Mouse (Mus musculus) neural tube, embryonic 13.5 days (tissue): ENCODE measurements around the gene Atm. TPM values are rescaled to one million over a fixed set of nuclear protein-coding genes. Genes with fewer than 3 reads are reported as not detected.

Experiments
- ATAC-seq: fragments of 200-750 bp; cut with Nextera tagmentation; 2 replicates; pipeline ENCODE4 v1.8.0; 2017; ENCODE audit warnings: low read depth, mild to moderate bottlenecking, moderate TSS enrichment, moderate library complexity
- H3K27ac ChIP-seq: fragments of 300-500 bp; sonication (generic); replicated peaks from 2 replicates; pipeline ENCODE4 v1.5.1; 2015; ENCODE audit warnings: moderate library complexity, mild to moderate bottlenecking, inconsistent platforms
- H3K27me3 ChIP-seq: fragments of 300-500 bp; sonication (generic); 2 replicates; pipeline ENCODE4 v1.6.1; 2015; ENCODE audit warnings: mild to moderate bottlenecking, inconsistent platforms
- H3K36me3 ChIP-seq: fragments of 300-500 bp; sonication (generic); 2 replicates; pipeline ENCODE4 v1.6.1; 2015; ENCODE audit warnings: mild to moderate bottlenecking, inconsistent platforms
- H3K4me1 ChIP-seq: fragments of 300-500 bp; sonication (generic); replicated peaks from 2 replicates; pipeline ENCODE4 v1.6.1; 2015; ENCODE audit warnings: inconsistent platforms
- H3K4me2 ChIP-seq: fragments of 300-500 bp; sonication (generic); 2 replicates; pipeline ENCODE4 v1.6.1; 2015; ENCODE audit warnings: inconsistent platforms, mild to moderate bottlenecking, moderate library complexity
- H3K4me3 ChIP-seq: fragments of 300-500 bp; sonication (generic); 2 replicates; pipeline ENCODE4 v1.5.1; 2015; ENCODE audit warnings: mild to moderate bottlenecking, inconsistent platforms
- H3K9ac ChIP-seq: fragments of 300-500 bp; sonication (generic); 2 replicates; pipeline ENCODE4 v1.6.1; 2015; ENCODE audit warnings: moderate library complexity, mild to moderate bottlenecking, inconsistent platforms
- H3K9me3 ChIP-seq: fragments of 300-500 bp; sonication (generic); 2 replicates; pipeline ENCODE4 v1.6.1; 2016; ENCODE audit warnings: inconsistent platforms
- WGBS: fragments of 180-500 bp; shearing (Covaris S2); methylation state at CpG from one replicate; pipeline ENCODE4 v1.1.7; 2015; 5-methylcytosine and 5-hydroxymethylcytosine counted together
- polyA plus RNA-seq: library from polyadenylated mRNA; unstranded; fragments of >200 nt; fragmentation: Nextera tagmentation; extraction: Ambion mirVana; gene quantifications from 2 replicates; pipeline ENCODE4 v1.2.1, GENCODE M21; 2015

Atm gene
- polyA plus RNA-seq, 1 experiment from 2014 or later = 9.5 TPM

GRCm38 (mm10) chr9:53472806-53473518 lies 63.6 kb downstream of the Atm start:
- H3K9me3 ChIP-seq = no peaks in the 10 kb centered on the region
- ATAC-seq = no peak
- H3K27ac ChIP-seq = no peak overlapping the region
- H3K4me1 ChIP-seq = no peaks in the 10 kb centered on the region
- WGBS = 80% methylated on average over 9 of the region's 9 CpGs
- H3K4me2 ChIP-seq = no peak overlapping the region
- H3K4me3 ChIP-seq = no peak overlapping the region
- H3K27me3 ChIP-seq = no peaks in the 10 kb centered on the region
- no peak overlapping the region for H3K9ac ChIP-seq
- H3K36me3 ChIP-seq = peaks cover 22% of the 10 kb centered on the region

DNA sequence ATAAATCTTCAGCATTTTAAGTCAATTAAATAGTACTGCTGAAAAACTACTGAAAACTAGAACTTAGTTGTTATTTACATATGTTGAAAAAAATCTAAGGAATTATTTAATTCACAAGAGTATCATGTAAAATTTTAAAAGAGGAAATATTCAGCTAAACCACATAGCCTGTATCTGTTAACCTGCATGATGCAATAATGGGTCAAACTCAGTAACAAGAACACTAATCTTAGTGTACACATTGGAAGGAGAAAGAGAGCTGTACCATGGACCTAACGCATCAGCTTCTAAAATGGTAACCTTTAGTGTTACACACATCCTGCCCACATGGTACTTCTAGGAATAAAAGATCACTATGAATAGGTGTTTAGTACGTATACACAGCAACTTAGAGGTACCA lies 84.5 kb downstream of the Atm start:
- Histone ChIP-seq H3K9me3 (no peaks in the 10 kb centered on the region), H3K4me1 (no peaks in the 10 kb centered on the region), H3K9ac (no peak overlapping the region), H3K27ac (no peak overlapping the region), H3K4me3 (no peak overlapping the region), H3K36me3 (peaks cover 59% of the 10 kb centered on the region), H3K4me2 (no peak overlapping the region), H3K27me3 (no peaks in the 10 kb centered on the region)
- ATAC-seq = no peak
- WGBS = 97% methylated on average over 2 of the region's 2 CpGs

DNA sequence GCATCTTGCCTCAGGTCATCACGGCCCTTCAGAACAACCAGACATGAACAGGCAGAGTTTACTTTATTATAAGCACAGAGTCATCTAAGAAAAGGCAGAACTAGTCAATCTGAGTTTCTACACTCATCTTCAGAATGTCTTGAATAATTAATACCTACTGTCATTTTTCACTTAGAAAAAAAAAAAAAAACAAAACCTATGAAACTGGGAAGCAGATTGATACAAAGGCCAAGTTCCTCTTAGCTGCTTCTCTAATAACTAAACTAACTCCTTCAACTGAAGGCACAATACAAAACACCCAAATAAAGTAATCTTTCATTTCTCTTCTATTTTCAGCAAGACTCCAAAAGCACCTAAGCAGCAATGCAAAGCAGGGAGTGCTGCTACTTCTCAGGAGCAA lies 85.9 kb downstream of the Atm start:
- no peak for ATAC-seq
- Histone ChIP-seq H3K27me3 (no peaks in the 10 kb centered on the region), H3K27ac (no peak overlapping the region), H3K9me3 (no peaks in the 10 kb centered on the region), H3K4me3 (no peak overlapping the region), H3K4me1 (no peaks in the 10 kb centered on the region), H3K4me2 (no peak overlapping the region), H3K36me3 (peaks cover 60% of the 10 kb centered on the region), H3K9ac (no peak overlapping the region)
- WGBS = 95% methylated on average over 1 of the region's 1 CpGs

DNA sequence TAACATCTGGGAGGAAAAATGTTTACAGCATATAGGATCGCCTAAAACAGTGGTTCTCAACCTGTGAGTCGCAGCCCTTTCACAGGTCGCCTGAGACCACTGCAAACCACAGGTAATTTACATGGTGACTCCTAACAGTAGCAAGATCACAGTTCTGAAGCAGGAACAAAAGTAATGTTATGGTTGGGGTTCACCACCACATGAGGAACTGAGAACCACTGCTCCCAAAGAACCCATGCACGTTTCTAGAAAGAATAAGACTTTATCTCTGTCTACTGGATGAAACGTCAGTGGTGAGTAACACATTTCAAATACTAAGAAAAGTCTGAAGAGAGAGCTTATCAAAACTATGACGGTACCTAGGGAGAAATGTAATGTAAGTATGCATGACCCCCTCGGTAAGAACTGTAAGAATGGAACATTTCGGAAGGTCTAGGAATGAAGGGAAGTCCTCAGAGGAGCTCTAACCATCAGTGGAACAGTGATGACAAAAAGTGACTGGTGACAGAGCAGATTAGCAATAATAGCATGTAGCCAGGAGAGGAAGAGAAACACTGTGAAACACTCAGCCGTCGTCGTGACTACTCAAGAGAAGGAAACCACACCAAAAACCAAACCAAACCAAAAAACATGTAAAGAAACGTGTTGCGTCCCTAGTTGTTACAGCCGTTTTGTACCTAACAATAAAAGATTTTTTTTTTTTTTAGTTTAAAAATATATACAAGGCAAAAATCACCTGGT lies 100.5 kb downstream of the Atm start:
- peaks cover 20% of the 10 kb centered on the region for H3K36me3 ChIP-seq
- H3K4me1 ChIP-seq = no peaks in the 10 kb centered on the region
- no peaks in the 10 kb centered on the region for H3K9me3 ChIP-seq
- no peaks in the 10 kb centered on the region for H3K27me3 ChIP-seq
- no peak overlapping the region for H3K9ac ChIP-seq
- H3K27ac ChIP-seq = no peak overlapping the region
- no peak overlapping the region for H3K4me2 ChIP-seq
- H3K4me3 ChIP-seq = no peak overlapping the region
- 94% methylated on average over 14 of the region's 14 CpGs for WGBS
- ATAC-seq = no peak

DNA sequence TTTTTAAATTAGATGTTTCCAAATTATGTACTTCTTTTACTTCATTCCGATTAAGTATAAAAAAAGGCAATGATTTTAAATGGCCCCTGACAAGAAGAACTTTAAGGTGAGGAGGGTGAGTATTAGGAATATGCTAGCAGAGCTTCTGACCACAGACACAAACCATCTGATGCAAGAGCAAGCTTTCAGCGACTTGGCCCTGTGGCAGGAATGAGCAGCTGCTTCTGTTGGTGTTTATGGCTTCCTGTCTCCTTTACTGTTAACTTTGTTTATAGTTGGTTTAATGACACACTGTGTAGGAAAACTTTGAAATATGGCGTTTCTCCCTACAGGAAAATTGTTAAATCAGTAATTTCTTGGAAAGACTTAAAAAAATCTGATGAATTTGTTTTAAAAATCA lies 108.9 kb downstream of the Atm start:
- no peak for ATAC-seq
- no peaks in the 10 kb centered on the region for H3K9me3 ChIP-seq
- no peak overlapping the region for H3K27ac ChIP-seq
- no peak overlapping the region for H3K4me2 ChIP-seq
- no peaks in the 10 kb centered on the region for H3K4me1 ChIP-seq
- no peak overlapping the region for H3K9ac ChIP-seq
- H3K36me3 ChIP-seq = no peaks in the 10 kb centered on the region
- H3K27me3 ChIP-seq = no peaks in the 10 kb centered on the region
- H3K4me3 ChIP-seq = no peak overlapping the region
- WGBS = 74% methylated on average over 3 of the region's 3 CpGs

GRCm38 (mm10) chr9:53426726-53427125 lies 109.8 kb downstream of the Atm start:
- H3K27ac ChIP-seq = no peak overlapping the region
- H3K4me2 ChIP-seq = no peak overlapping the region
- WGBS = 88% methylated on average over 3 of the region's 3 CpGs
- ATAC-seq = no peak
- no peaks in the 10 kb centered on the region for H3K4me1 ChIP-seq
- no peaks in the 10 kb centered on the region for H3K9me3 ChIP-seq
- no peak overlapping the region for H3K4me3 ChIP-seq
- H3K36me3 ChIP-seq = no peaks in the 10 kb centered on the region
- no peak overlapping the region for H3K9ac ChIP-seq
- H3K27me3 ChIP-seq = no peaks in the 10 kb centered on the region

GRCm38 (mm10) chr9:53422133-53422896 lies 114.2 kb downstream of the Atm start:
- H3K4me3 ChIP-seq = no peak overlapping the region
- H3K9ac ChIP-seq = no peak overlapping the region
- H3K27ac ChIP-seq = no peak overlapping the region
- no peak overlapping the region for H3K4me2 ChIP-seq
- H3K36me3 ChIP-seq = no peaks in the 10 kb centered on the region
- H3K9me3 ChIP-seq = 0 out of 2 replicates have a peak, but pooled peaks cover under 1% of the 10 kb centered on the region
- no peaks in the 10 kb centered on the region for H3K4me1 ChIP-seq
- WGBS = 79% methylated on average over 9 of the region's 9 CpGs
- H3K27me3 ChIP-seq = no peaks in the 10 kb centered on the region
- no peak for ATAC-seq

DNA sequence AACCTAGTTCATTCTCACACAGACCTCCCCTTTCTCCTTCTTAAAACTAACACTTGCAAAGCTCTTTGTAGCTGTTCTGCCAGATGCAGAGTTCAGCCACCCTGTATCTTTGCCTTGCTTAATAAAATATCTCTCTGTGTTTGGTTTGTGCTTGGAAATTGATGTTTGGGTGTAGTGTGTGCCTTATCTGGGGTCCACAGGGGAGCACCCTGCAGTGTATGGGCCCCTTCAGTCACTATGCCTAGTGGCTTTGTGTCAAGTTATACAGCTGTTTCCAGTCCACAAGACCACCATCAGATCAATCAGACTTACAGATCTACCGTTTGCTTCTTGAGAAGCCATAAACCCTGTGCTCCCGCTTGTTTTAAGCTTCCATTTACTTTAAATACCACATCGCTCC lies 127.1 kb downstream of the Atm start:
- H3K36me3 ChIP-seq = no peaks in the 10 kb centered on the region
- no peak overlapping the region for H3K9ac ChIP-seq
- peaks cover 14% of the 10 kb centered on the region for H3K4me1 ChIP-seq
- no peak for ATAC-seq
- H3K27ac ChIP-seq = no peak overlapping the region
- no peaks in the 10 kb centered on the region for H3K27me3 ChIP-seq
- H3K4me2 ChIP-seq = no peak overlapping the region
- WGBS = 87% methylated on average over 3 of the region's 3 CpGs
- no peaks in the 10 kb centered on the region for H3K9me3 ChIP-seq
- no peak overlapping the region for H3K4me3 ChIP-seq

DNA sequence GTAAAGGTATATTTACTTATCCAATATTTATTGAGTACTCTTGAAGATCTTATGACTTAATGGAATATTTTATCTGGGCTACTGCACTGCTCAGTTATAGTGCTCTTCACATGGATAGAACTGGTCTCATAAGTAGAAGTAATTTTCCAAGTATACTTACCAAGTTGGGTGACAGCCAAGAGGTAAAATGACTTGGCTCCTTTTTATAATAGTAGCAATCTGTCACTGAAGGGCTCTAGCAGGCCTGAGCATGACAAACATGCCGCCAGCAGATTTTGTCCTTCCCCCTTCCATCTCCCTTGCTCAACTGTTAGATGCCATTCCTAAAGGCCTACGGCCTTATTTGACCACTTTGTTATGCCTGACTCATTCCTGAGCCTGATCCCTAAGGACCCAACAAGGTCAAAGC lies 127.6 kb downstream of the Atm start:
- Histone ChIP-seq H3K36me3 (no peaks in the 10 kb centered on the region), H3K9me3 (no peaks in the 10 kb centered on the region), H3K4me1 (peaks cover 15% of the 10 kb centered on the region), H3K27me3 (no peaks in the 10 kb centered on the region), H3K9ac (no peak overlapping the region), H3K4me3 (no peak overlapping the region), H3K27ac (no peak overlapping the region), H3K4me2 (no peak overlapping the region)
- no peak for ATAC-seq
- 91% methylated on average over 2 of the region's 2 CpGs for WGBS

DNA sequence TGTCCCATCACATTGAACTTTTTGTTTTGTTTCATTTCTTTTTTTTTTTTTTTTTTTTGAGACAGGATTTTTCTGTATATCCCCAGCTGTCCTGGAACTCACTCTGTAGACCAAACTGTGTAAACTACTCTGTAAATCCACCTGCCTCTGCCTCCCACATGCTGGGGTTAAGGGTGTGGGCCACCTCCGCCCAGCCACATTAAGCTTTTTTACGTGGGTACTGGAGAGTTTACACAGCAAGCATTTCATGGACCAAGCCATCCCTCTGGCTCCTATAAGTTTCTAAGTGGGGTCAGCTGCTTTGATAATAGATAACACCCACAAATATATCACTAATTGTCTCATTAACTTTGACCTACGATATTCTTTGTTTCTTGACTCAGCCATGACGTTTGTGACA lies 128.0 kb downstream of the Atm start:
- no peak overlapping the region for H3K9ac ChIP-seq
- WGBS = 87% methylated on average over 4 of the region's 4 CpGs
- H3K27me3 ChIP-seq = no peaks in the 10 kb centered on the region
- no peak overlapping the region for H3K4me3 ChIP-seq
- no peaks in the 10 kb centered on the region for H3K9me3 ChIP-seq
- H3K27ac ChIP-seq = no peak overlapping the region
- no peak for ATAC-seq
- no peaks in the 10 kb centered on the region for H3K36me3 ChIP-seq
- peaks cover 15% of the 10 kb centered on the region for H3K4me1 ChIP-seq
- H3K4me2 ChIP-seq = no peak overlapping the region

DNA sequence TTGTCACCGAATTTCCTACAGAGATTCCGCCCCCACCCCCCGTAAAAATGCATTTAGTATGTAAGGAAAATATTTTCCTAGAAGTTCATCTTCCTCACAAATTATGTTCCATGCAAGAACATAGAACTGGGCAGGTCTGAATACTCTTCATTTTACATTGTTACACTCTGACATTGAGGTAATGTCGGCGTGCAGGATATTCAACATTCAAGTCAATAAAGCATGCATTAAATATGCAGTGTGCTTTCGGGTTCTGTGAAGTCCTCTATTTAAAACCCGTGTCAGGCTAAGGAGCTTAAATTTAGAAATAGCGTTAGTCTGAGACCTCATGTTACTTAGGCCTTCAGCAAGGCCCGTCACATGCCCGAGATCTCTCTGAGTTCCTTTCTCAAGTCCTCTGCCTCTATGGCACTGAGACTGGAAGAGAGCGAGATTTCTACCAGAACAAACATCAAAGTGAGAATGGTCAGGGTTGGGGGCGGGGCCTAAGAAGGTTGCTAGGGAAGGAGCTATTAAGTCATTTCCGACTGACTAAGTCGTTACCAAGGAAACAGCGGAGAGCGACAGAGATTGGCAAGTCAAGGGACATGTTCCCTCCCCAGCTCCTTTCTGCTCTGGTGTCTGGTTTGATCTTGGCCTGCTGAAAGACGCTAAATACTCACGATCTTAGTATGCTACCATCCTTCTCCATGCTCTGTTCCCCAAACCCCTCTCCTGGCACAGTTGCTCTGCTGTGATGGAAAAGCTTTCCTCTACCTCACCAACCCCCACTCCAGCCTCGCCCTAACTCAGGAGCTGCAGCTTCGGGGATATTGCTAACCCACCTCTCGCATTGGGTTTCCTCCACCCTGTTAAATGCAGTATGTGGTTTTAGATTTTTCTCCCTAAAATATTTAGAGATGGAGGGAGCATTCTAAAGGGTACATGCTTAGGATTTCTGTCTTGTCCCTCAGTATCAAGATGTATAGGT lies 131.5 kb downstream of the Atm start:
- Histone ChIP-seq H3K36me3 (no peaks in the 10 kb centered on the region), H3K27ac (peak overlapping the region; percentile 73), H3K4me2 (peak overlapping the region; percentile 51), H3K9me3 (no peaks in the 10 kb centered on the region), H3K9ac (peak overlapping the region; percentile 65), H3K27me3 (no peaks in the 10 kb centered on the region), H3K4me3 (peak overlapping the region; percentile 33), H3K4me1 (peaks cover 31% of the 10 kb centered on the region)
- ATAC-seq = peak; percentile 89
- 23% methylated on average over 21 of the region's 21 CpGs for WGBS
